Mouse (Mus musculus): ENCODE data around the gene Gm609.
"Not testable (repeated sequence)": the region's sequence is repeated elsewhere in the genome, so short reads cannot be mapped to it uniquely, and the experiment has no call there.

Gene Gm609

GRCm38 (mm10) chr16:45492927-45493326 lies at the start of gene Gm609:
Gene Gm609, minus strand, starts transcription at chr16:45492969.
- in situ Hi-C loops (cut with MboI; ENCODE audit: unreplicated experiment in 2 of 2), result no loop called here

GRCm38 (mm10) chr16:45542108-45542507 lies 49.3 kb upstream of the Gm609 start:
- in situ Hi-C loops (cut with MboI; ENCODE audit: unreplicated experiment in 2 of 2), result no loop called here

GRCm38 (mm10) chr16:45538342-45538741 lies 45.6 kb upstream of the Gm609 start:
- in situ Hi-C loops (cut with MboI; ENCODE audit: unreplicated experiment in 2 of 2), result not testable (repeated sequence)

DNA sequence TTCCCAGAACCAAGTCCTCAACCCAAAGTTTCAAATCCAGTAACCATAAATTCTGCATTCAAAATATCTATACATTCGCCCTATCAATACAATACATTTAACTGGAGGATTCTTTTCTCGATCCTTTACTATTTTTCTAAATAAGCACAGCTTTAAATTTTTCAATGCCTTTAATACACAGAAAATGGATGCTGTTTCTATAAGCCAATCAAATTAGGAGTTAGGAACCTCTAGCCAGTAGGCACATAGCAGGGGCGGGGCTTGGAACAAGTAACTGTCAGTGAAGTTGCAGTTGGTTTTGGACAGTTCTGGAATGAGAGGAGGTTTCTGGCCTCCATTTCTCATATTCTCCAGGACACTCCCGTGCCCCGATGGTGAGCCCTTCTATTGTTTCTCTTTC lies 42.2 kb upstream of the Gm609 start, which contains the start of gene Slc9c1:
Gene Slc9c1 (plus strand): TSS at position 301 of the 400 bp plus-strand sequence.
- in situ Hi-C loops (cut with MboI; ENCODE audit: unreplicated experiment in 2 of 2), result no loop called here

- in situ Hi-C loops (cut with MboI; ENCODE audit: unreplicated experiment in 2 of 2), result no loop called here
Observed at GRCm38 (mm10) chr16:45531950-45532349, 39.2 kb upstream of the Gm609 start, which contains the start of gene Gm17783. Gene Gm17783, minus strand, starts transcription at chr16:45532050.

DNA sequence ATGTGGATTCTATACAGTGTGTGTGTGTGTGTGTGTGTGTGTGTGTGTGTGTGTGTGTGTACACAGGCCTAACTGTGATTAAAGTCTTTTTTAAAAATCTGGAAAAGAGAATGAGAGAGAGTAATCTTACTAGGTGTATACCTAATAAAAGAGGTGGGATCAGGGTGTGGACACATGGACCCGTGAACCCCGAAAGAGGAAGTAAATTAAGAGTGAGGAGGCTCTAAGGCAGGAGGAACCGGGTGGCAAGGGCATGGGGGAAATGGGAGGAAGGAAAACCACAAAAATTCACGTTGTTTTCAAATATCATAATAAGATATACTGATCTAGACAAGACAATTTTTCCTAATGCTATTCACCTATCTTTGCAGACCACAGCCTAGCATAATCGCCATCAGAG lies 32.8 kb upstream of the Gm609 start:
- in situ Hi-C loops (cut with MboI; ENCODE audit: unreplicated experiment in 2 of 2), result no loop called here

GRCm38 (mm10) chr16:45495326-45495725 lies 2.6 kb upstream of the Gm609 start:
- in situ Hi-C loops (cut with MboI; ENCODE audit: unreplicated experiment in 2 of 2), result no loop called here

DNA sequence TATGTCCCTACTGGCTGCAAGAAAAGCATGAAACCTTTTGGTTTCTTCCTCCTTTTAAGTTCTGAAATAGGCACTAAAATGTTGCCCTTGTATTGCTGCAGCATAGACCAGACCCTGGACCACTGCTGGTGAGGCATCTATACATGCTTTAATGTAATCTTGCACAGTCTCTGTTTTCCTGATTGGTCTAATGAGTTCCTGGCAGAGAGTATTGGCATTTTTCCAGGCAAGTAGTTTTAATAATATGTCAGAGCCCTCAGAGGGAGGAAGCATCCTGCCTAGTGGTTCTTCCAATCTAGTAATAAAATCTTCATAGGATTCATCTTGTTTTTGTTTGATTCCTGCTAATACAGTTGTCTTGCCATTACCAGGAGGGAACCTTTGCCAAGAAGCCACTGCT lies 15.8 kb downstream of the Gm609 start:
- in situ Hi-C loops (cut with MboI; ENCODE audit: unreplicated experiment in 2 of 2), result no loop called here

- in situ Hi-C loops (cut with MboI; ENCODE audit: unreplicated experiment in 2 of 2), result not testable (repeated sequence)
Observed at GRCm38 (mm10) chr16:45471836-45472235, 20.9 kb downstream of the Gm609 start.

DNA sequence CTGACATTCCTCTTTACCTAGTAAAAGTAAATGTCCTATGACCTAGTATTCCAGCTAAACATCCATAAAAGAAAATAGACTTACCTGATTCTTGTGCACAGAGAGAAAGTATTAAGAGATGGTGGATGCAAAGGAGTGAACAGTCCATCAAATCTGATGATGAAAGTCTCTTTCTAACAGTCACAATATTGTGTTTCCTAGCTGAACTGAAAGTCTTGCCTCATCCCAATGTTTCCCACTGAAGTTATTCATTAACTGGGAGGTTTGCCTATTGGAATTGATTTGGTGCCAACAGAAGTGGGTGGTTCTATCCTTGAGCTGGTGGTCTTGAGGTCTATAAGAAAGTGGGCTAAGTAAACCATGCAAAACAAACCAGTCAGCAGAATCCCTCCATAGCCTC lies 38.0 kb downstream of the Gm609 start:
- in situ Hi-C loops (cut with MboI; ENCODE audit: unreplicated experiment in 2 of 2), result no loop called here

- in situ Hi-C loops (cut with MboI; ENCODE audit: unreplicated experiment in 2 of 2), result no loop called here
Observed at GRCm38 (mm10) chr16:45437230-45437739, 55.5 kb downstream of the Gm609 start.

DNA sequence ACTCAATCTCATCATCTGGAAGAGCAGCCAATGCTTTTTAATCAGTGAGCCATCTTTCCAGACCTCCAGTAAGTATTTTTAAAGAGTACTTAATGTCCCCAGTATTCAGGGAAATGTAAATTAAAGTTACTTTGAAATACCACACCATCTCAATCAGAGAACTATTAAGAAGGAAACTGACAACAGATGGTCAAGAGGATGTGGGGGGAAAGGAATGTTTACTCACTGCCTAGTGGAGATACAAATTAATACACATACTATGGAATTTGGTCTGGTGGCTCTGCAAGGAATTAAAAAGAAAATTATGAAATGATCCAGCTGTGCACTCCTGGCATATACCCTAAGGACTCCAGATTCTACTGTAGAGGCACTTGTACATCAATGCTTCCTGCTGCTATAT lies 57.2 kb downstream of the Gm609 start:
- in situ Hi-C loops (cut with MboI; ENCODE audit: unreplicated experiment in 2 of 2), result no loop called here

DNA sequence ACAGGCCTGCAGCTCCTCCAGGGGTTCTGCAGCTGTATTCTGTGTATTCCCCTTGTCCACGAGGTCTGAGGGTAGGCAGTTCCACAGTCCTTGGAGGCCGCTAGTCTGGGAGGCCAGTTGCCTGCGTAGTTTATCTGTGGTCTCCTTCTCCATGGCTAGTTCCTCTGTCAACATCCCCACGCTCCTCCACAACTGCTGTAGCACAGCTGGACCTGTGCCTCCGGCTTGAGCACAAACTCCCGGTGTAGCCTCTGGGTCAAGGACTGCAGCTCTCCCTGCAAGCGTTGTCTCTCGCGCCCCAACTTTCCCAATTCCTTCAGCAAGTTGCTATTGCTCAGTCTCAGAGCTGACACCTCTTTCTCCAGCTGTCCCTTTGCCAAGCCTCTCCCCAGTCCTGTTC lies 65.1 kb downstream of the Gm609 start:
- in situ Hi-C loops (cut with MboI; ENCODE audit: unreplicated experiment in 2 of 2), result no loop called here

GRCm38 (mm10) chr16:45413497-45413896 lies 79.3 kb downstream of the Gm609 start:
- in situ Hi-C loops (cut with MboI; ENCODE audit: unreplicated experiment in 2 of 2), result loop anchor here in 1 of 2 experiments (10.0 kb wide), 1 partner anchor 929 kb away; no protein-coding TSS in a partner anchor

- in situ Hi-C loops (cut with MboI; ENCODE audit: unreplicated experiment in 2 of 2), result not testable (repeated sequence)
Observed at GRCm38 (mm10) chr16:45409064-45409446, 83.7 kb downstream of the Gm609 start.

GRCm38 (mm10) chr16:45408425-45409063 lies 84.2 kb downstream of the Gm609 start, which contains the start of gene Cd200:
Gene Cd200, minus strand, starts transcription at chr16:45409053.
- in situ Hi-C loops (cut with MboI; ENCODE audit: unreplicated experiment in 2 of 2), result no loop called here

DNA sequence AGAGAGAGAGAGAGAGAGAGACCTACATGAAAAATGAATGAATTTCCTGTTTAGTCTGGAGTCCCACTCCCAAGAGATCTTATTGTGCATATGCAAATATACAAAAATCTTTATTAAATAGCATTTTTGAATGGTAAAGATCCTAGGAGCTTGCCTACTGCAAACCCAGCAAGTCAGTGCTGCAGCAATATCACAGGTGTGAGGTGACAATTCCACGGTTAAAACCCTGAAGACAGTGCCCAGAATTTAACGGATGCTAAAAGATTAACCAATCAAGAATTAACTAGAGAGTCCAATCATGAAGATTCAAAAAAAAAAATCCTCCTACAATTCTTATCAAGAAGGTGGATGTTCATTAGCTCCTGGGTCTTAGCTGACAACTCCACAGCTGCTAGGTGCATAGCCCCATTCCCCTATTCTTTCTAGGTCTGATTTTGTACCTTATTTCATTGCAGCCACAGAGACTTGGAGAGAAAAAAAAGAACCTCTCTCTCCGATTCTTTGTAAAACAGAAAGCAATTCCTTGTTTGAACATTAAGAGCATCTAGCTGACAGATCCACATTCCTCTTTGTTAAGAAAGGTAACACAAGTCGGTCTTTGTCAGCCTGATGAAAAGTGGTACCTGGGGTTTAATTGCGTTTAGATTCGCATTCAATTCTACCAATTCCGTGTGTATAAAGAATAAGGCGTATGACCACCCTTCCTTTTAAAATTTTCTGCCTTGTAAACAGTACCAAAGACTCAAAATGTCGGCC lies 84.9 kb downstream of the Gm609 start:
- in situ Hi-C loops (cut with MboI; ENCODE audit: unreplicated experiment in 2 of 2), result no loop called here

DNA sequence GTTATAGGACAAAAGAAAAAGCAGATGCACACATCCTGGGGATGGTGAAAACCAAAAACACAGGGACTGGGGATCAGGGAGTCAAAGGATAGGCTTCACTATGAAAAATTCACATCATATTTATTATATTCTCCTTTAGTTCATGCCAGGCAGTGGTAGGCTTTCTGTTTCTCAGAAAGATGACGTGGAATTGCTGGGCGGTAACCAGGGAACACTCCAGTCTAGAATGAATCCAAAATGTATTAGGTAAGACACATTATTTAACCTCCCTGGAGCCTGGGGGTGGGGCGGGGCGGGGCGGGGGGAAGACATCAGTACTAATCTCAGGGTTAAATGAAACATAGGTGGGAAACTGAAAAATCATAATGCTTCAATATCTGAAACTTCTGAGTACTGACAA lies 85.7 kb downstream of the Gm609 start:
- in situ Hi-C loops (cut with MboI; ENCODE audit: unreplicated experiment in 2 of 2), result no loop called here

GRCm38 (mm10) chr16:45402951-45403350 lies 89.8 kb downstream of the Gm609 start:
- in situ Hi-C loops (cut with MboI; ENCODE audit: unreplicated experiment in 2 of 2), result no loop called here

DNA sequence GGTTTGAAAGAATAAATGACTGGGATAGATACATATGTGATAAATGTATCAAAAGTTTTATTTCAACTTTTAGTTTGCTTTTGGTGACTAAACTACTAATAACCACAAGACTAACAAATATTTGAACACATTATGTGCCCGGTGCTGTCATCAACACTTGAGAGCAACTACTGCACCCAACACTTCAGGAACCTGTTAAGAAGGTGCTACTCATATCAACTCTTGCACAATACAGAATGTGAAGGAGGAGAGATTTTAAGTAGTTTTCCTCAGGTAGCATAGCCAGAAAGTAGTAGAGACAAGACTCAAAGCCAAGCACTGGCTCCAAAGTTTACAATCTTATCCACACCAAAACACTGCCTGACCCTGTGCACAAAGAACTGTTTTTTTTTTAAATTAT lies 90.7 kb downstream of the Gm609 start:
- in situ Hi-C loops (cut with MboI; ENCODE audit: unreplicated experiment in 2 of 2), result no loop called here

GRCm38 (mm10) chr16:45399947-45400555 lies 92.7 kb downstream of the Gm609 start:
- in situ Hi-C loops (cut with MboI; ENCODE audit: unreplicated experiment in 2 of 2), result no loop called here
